Mouse (Mus musculus) erythroblast, embryonic 14.5 days (primary cell): ENCODE measurements around the gene Leng9.

Source experiments
- GATA1 ChIP-seq: IDR thresholded peaks from 2 replicates; pipeline ENCODE4 v1.6.1; 2012; ENCODE audit warnings: low read length, inconsistent platforms, mixed read lengths
- TAL1 ChIP-seq: IDR thresholded peaks from 3 replicates; pipeline ENCODE4 v1.6.1; 2012; ENCODE audit warnings: low read length, inconsistent platforms, mixed read lengths

DNA sequence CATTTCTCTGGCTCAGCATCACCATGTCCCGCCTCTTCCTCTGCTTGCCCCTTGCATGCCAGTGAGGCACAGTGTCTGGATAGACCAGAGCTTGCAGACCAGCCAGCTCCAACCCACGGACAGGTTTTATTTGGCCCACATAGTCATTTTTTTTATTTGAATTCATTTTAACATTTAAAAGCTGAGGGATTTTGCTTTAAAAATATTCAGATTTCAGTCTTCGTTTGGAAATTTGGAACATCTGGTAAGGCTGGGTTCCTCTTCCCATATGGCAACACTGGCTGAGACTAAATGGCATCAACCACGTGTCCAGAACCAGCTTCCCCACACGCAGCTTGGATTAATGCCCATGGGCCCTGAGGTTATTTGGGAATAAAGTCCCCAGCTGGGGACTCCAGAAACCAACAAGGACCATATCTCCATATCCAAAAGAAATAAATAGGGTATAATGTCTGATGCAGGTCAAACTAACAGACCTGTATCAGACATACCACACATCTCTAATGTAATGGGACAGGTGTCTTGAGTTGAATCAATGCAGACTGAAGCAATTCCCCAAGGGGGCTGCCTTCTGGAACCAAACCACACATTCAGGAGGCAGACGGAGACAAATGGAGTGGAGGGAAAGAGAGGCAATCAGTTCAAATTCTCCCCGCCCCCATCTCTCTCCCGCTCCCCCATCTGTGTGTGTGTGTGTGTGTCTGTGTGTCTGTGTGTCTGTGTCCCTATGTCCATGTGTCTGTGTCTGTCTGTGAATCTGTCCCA, 32.9 kb downstream of the Leng9 start:
- TF ChIP-seq GATA1 (no peak), TAL1 (no peak)
